Mouse (Mus musculus): ENCODE measurements around the gene Slc7a3.
"Not testable (repeated sequence)": the region's sequence is repeated elsewhere in the genome, so short reads cannot be mapped to it uniquely, and the experiment has no call there.

Slc7a3 gene

DNA sequence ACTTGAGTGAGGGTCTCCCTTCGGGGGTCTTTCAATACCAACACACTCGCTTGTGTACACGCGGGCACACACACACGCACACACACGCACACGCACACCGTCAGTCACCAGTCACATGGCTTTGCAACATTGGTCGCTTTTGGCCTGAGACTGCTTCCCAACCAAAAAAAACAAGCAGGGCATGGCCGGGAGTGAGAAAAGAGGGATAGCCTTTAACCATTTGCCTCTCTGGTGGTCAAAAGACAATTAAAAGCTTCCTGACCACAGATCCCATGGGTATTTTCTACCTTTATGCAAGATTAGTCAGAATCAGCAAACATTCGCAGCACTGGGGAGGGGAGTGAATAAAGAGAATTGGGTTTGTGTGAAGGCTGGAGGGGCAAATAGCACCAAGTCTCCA is at the start of gene Slc7a3:
TSS of gene Slc7a3 (minus strand) at position 101 of the 400 bp plus-strand sequence.
- DNase-seq (ENCODE audit: low spot score), result no peak

- DNase-seq (ENCODE audit: low spot score), result no peak
Measured at GRCm38 (mm10) chrX:101131992-101132791, 46.4 kb upstream of the Slc7a3 start.

GRCm38 (mm10) chrX:101131001-101131400 is 45.2 kb upstream of the Slc7a3 start:
- DNase-seq (ENCODE audit: low spot score), result peak; percentile 18

- no peak for DNase-seq (ENCODE audit: low spot score)
Measured at GRCm38 (mm10) chrX:101128559-101128958, 42.7 kb upstream of the Slc7a3 start.

- no peak for DNase-seq (ENCODE audit: low spot score)
Measured at GRCm38 (mm10) chrX:101126977-101127376, 41.2 kb upstream of the Slc7a3 start.

GRCm38 (mm10) chrX:101126474-101126955 is 40.7 kb upstream of the Slc7a3 start:
- DNase-seq (ENCODE audit: low spot score), result no peak

DNA sequence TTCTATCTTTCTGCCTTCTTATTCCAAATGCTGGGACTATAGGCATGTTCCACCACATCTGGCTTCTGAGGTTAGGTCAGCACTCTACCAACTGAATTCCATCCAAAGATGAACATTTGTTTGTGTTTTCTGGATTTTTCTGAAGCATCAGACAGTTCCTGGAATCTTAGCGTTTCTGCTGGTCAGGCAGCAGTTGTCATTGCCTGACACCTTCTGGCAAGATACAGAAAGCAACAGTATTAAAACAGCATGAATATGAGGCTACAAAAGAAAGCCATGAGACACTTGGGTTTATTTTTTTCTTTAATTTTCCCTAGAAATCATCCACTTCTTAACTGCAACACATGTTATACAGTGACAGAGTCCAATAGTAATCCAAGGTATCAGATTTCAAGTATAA is 34.7 kb upstream of the Slc7a3 start:
- DNase-seq (ENCODE audit: low spot score), result no peak

DNA sequence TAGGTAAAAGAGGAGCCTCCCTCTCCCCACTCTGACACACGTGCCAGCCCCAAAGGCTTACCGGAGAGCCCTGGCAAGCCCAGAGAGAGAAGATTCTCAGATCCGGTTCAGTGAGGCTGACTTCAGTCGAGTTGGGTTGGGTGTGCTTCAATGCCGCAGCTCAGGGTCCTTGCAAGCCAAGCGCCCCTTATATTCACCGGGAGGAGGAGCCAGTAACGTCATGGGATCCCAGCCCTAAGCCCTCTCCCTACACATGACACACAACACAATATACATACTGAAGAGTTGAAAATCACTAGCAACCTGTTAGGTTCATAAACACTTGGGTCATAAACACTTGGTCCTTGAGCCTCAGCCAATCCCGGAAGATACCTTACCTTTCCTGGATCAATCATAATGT is 609 bp downstream of the Slc7a3 start:
- not testable (repeated sequence) for DNase-seq (ENCODE audit: low spot score)

GRCm38 (mm10) chrX:101084192-101084591 is 1.6 kb downstream of the Slc7a3 start:
- DNase-seq (ENCODE audit: low spot score), result no peak

DNA sequence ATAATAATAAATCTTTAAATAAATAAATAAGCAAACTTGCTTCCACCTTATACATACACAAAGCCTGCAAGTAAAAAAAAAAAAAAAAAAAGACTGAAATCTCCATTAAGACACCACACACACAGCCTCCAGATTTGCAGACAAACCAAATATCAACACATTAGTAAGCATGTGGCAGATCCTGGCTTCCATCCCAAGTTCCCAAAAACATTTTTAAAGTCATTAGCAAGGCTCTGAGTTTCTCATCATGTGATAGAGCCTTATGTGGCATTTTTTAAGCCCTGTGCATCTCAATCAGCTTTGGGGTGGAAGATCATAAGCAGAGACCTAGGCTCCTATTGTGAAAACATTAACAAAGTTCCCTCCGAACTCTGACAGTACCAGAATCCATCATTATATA is 20.6 kb downstream of the Slc7a3 start:
- no peak for DNase-seq (ENCODE audit: low spot score)

GRCm38 (mm10) chrX:101063503-101063902 is 22.3 kb downstream of the Slc7a3 start:
- no peak for DNase-seq (ENCODE audit: low spot score)

- DNase-seq (ENCODE audit: low spot score), result no peak
Measured at GRCm38 (mm10) chrX:101059541-101059940, 26.3 kb downstream of the Slc7a3 start, which contains the start of gene Tex11. TSS of gene Tex11 (minus strand) at chrX:101059667.
